1 mouse cellular context compared by ENCODE assay signal in genomic region chr2:163645700-163646460, GRCm38 (mm10).
TF ChIP-seq lines count a peak whose summit lies in the region.

No protein-coding gene starts in this region.

TF ChIP-seq in MEL, 35 proteins besides CTCF, POLR2A, EP300 and RAD21 (continued from another document):
- TF ChIP-seq NRF1 (IDR thresholded peaks at IDR 0.05; ENCODE audit: insufficient read depth, low read depth, low read length, poor library complexity, severe bottlenecking) = no peak
- no peak; the same call in 1 of the 2 replicates for TF ChIP-seq CHD1 (IDR thresholded peaks at IDR 0.05; ENCODE audit: low read depth, low read length)
- no peak for TF ChIP-seq E2F4 (IDR thresholded peaks at IDR 0.05; ENCODE audit: borderline replicate concordance, low read depth, low read length)
- TF ChIP-seq ETS1 (IDR thresholded peaks at IDR 0.05; ENCODE audit: low read depth, low read length) = peak; percentile 36
- no peak for TF ChIP-seq MAX (IDR thresholded peaks at IDR 0.05; ENCODE audit: low read length)
- TF ChIP-seq TAL1 (IDR thresholded peaks at IDR 0.05; ENCODE audit: low read length) = no peak
- no peak for TF ChIP-seq MYB (IDR thresholded peaks at IDR 0.05; ENCODE audit: low read depth, low read length)
- no peak for TF ChIP-seq CHD2 (IDR thresholded peaks at IDR 0.05; ENCODE audit: low read length)
- TF ChIP-seq ZKSCAN1 (IDR thresholded peaks at IDR 0.05; ENCODE audit: low read depth, low read length) = no peak
- TF ChIP-seq KAT2A (conservative IDR thresholded peaks at IDR 0.05; ENCODE audit: low read depth, low read length) = no peak
- no peak for TF ChIP-seq MEF2A (IDR thresholded peaks at IDR 0.05; ENCODE audit: extremely low read depth, insufficient replicate concordance, low read depth, low read length, poor library complexity, severe bottlenecking)
- peak; percentile 42; the same call in 1 of the 2 replicates for TF ChIP-seq SIN3A (IDR thresholded peaks at IDR 0.05; ENCODE audit: low read length)
- no peak for TF ChIP-seq MAZ (IDR thresholded peaks at IDR 0.05; ENCODE audit: low read depth, low read length)
- TF ChIP-seq SMC3 (IDR thresholded peaks at IDR 0.05; ENCODE audit: low read depth, low read length) = no peak
- no peak for TF ChIP-seq GABPA (IDR thresholded peaks at IDR 0.05; ENCODE audit: low read depth, low read length)
- TF ChIP-seq POLR2AphosphoS2 (IDR thresholded peaks at IDR 0.05; ENCODE audit: low read length) = no peak
- TF ChIP-seq MYC (IDR thresholded peaks at IDR 0.05; ENCODE audit: low read depth, low read length) = no peak
- TF ChIP-seq BHLHE40 (IDR thresholded peaks at IDR 0.05; ENCODE audit: borderline replicate concordance, low read depth, low read length) = no peak
- TF ChIP-seq MXI1 (IDR thresholded peaks at IDR 0.05; ENCODE audit: low read depth, low read length) = no peak
- TF ChIP-seq USF1 (IDR thresholded peaks at IDR 0.05; ENCODE audit: low read depth, low read length) = no peak
- no peak for TF ChIP-seq ZC3H11A (IDR thresholded peaks at IDR 0.05; ENCODE audit: low read depth, low read length)
- no peak for TF ChIP-seq POLR2AphosphoS5 (IDR thresholded peaks at IDR 0.05; ENCODE audit: borderline replicate concordance, low read depth, low read length)
- no peak for TF ChIP-seq ZMIZ1 (IDR thresholded peaks at IDR 0.05; ENCODE audit: low read depth, low read length)
- TF ChIP-seq ELF1 (IDR thresholded peaks at IDR 0.05; ENCODE audit: low read depth, low read length) = no peak
- no peak for TF ChIP-seq NELFE (IDR thresholded peaks at IDR 0.05; ENCODE audit: low read depth, low read length)
- TF ChIP-seq TBP (IDR thresholded peaks at IDR 0.05; ENCODE audit: low read depth, low read length) = peak; percentile 67; the same call in 1 of the 2 replicates
